ENCODE assay signal across 16 mouse cellular contexts in the genomic region with DNA sequence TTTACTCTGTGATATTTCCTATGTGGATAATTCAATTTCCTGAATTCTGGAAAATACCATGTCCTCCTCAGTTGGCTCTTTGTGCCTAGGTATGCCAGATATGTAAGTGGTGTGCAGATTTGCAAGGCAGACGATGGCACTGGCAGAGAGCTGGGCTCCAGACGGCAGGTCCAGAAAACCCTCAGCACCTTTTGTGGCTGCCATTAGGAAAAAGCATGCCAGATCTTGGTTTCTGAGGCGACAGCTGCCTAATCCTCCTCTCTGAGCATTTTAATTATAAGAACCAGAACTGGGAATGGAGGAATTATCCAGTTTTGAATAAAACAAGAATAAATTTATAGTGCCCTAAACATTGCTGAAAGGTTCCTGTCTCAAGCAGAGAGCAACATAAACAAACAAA.
DNase-seq lines count a peak whose midpoint lies in the region; ATAC-seq lines count a peak whose summit lies in the region.
"Had no signal": no experiment of that assay in that cellular context is flagged by ENCODE, and none has a peak within 500 bp of the region (broad histone marks: within the 10 kb centered on the region; RNA-seq: fewer than 3 reads in every experiment).

No protein-coding gene starts in this region.

- no peaks in the 10 kb centered on the region for H3K36me3 ChIP-seq in forebrain, embryonic 16.5 days (ENCODE audit: control insufficient read depth, insufficient read depth)
- H3K36me3 ChIP-seq: heart, embryonic 10.5 days; limb, embryonic 10.5 days; neural tube, embryonic 12.5 days had no signal

- intact Hi-C loops in left cerebral cortex, postnatal 4 days (cut with DNase I), result no loop called here
- intact Hi-C loops in left cerebral cortex, postnatal 25 days (cut with DNase I), result no loop called here

- no peaks in the 10 kb centered on the region for H3K9me3 ChIP-seq in forebrain, embryonic 16.5 days (ENCODE audit: control insufficient read depth, low read length)
- H3K9me3 ChIP-seq: heart, embryonic 10.5 days; limb, embryonic 10.5 days; neural tube, embryonic 12.5 days had no signal

- H3K4me1 ChIP-seq in forebrain, embryonic 16.5 days (replicated peaks; ENCODE audit: control insufficient read depth, insufficient read depth, low read length), result peaks cover 36% of the 10 kb centered on the region

- WGBS in forebrain, embryonic 16.5 days, result 10% methylated on average over 3 of the region's 3 CpGs

- peak; percentile 17 to 23 for DNase-seq in cerebellum, adult 18-20 months
- no peak for DNase-seq in cerebellum, adult 11-12 months
- DNase-seq in left cerebral cortex, postnatal 4 days, result peak; percentile 63
- DNase-seq in left cerebral cortex, adult 9 months (ENCODE audit: low spot score in 2 of 2), result no peak
- no peak for DNase-seq in right cerebral cortex, postnatal 36 days (ENCODE audit: low spot score in 2 of 2)
- DNase-seq in left cerebral cortex, postnatal 25 days (ENCODE audit: low spot score in 2 of 2), result no peak
- DNase-seq: lung, postnatal 14 days; spleen, adult 18-20 months; thymus, postnatal 14 days had no signal

- no peak overlapping the region for H3K9ac ChIP-seq in forebrain, embryonic 16.5 days (replicated peaks; ENCODE audit: low read depth, low read length)
- H3K9ac ChIP-seq: liver, embryonic 14.5 days; neural tube, embryonic 12.5 days had no signal

- peak overlapping the region; percentile 72 for H3K27ac ChIP-seq in forebrain, embryonic 16.5 days (ENCODE audit: low read length)
- H3K27ac ChIP-seq: heart, embryonic 10.5 days; kidney, postnatal 0 days; liver, embryonic 14.5 days; neural tube, embryonic 12.5 days had no signal

- ATAC-seq in forebrain, embryonic 16.5 days, result peak; percentile 63
- ATAC-seq in frontal cortex, adult (ENCODE audit: low TSS enrichment), result no peak

- no peak overlapping the region for H3K4me2 ChIP-seq in forebrain, embryonic 16.5 days (ENCODE audit: low read length)
- H3K4me2 ChIP-seq: neural tube, embryonic 12.5 days had no signal

- H3K4me3 ChIP-seq in forebrain, embryonic 16.5 days (replicated peaks; ENCODE audit: low read length), result no peak overlapping the region
- H3K4me3 ChIP-seq: heart, embryonic 10.5 days; limb, embryonic 10.5 days; neural tube, embryonic 12.5 days had no signal

- no peaks in the 10 kb centered on the region for H3K27me3 ChIP-seq in forebrain, embryonic 16.5 days (replicated peaks; ENCODE audit: control insufficient read depth, insufficient read depth, low read length)
- H3K27me3 ChIP-seq: neural tube, embryonic 12.5 days had no signal

Comparison
In these comparisons a context has a peak if more than half of its experiments do, and no peak if none do; other contexts are left out.
1. DNase-seq: peak in cerebellum, adult 18-20 months (2 of 2) and left cerebral cortex, postnatal 4 days (single experiment); none in cerebellum, adult 11-12 months (single experiment), left cerebral cortex, adult 9 months (0 of 2), right cerebral cortex, postnatal 36 days (0 of 2) and left cerebral cortex, postnatal 25 days (0 of 2).